Mouse (Mus musculus) liver, embryonic 13.5 days (tissue): ENCODE data around the gene Izumo4. TPM values are rescaled to one million over a fixed set of nuclear protein-coding genes. Genes with fewer than 3 reads are reported as not detected.

Source experiments
- ATAC-seq: fragments of 200-750 bp; cut with Nextera tagmentation; 2 replicates; pipeline ENCODE4 v1.8.0; 2017; ENCODE audit warnings: low read depth, mild to moderate bottlenecking, moderate number of reproducible peaks, moderate library complexity
- DNase-seq: peaks from one replicate; pipeline ENCODE4 v3.0.0; 2022
- H3K27ac ChIP-seq: fragments of 300-500 bp; sonication (generic); 2 replicates; pipeline ENCODE4 v1.5.1; 2015; ENCODE audit warnings: moderate library complexity, mild to moderate bottlenecking, inconsistent platforms
- H3K27me3 ChIP-seq: fragments of 300-500 bp; sonication (generic); 2 replicates; pipeline ENCODE4 v1.6.1; 2015; ENCODE audit warnings: mild to moderate bottlenecking, inconsistent platforms
- H3K36me3 ChIP-seq: fragments of 300-500 bp; sonication (generic); 2 replicates; pipeline ENCODE4 v1.6.1; 2015; ENCODE audit warnings: mild to moderate bottlenecking, inconsistent platforms
- H3K4me1 ChIP-seq: fragments of 300-500 bp; sonication (generic); replicated peaks from 2 replicates; pipeline ENCODE4 v1.6.1; 2015; ENCODE audit warnings: inconsistent platforms
- H3K4me2 ChIP-seq: fragments of 300-500 bp; sonication (generic); 2 replicates; pipeline ENCODE4 v1.6.1; 2015; ENCODE audit warnings: inconsistent platforms, mild to moderate bottlenecking, moderate library complexity
- H3K4me3 ChIP-seq: fragments of 300-500 bp; sonication (generic); replicated peaks from 2 replicates; pipeline ENCODE4 v1.5.1; 2015; ENCODE audit warnings: mild to moderate bottlenecking, inconsistent platforms
- H3K9ac ChIP-seq: fragments of 300-500 bp; sonication (generic); 2 replicates; pipeline ENCODE4 v1.6.1; 2015; ENCODE audit warnings: mild to moderate bottlenecking, inconsistent platforms
- H3K9me3 ChIP-seq: fragments of 300-500 bp; sonication (generic); replicated peaks from 2 replicates; pipeline ENCODE4 v1.6.1; 2016; ENCODE audit warnings: inconsistent platforms
- WGBS: fragments of 180-500 bp; shearing (Covaris S2); methylation state at CpG from one replicate; pipeline ENCODE4 v1.1.7; 2015; ENCODE audit not compliant: insufficient replicate concordance; 5-methylcytosine and 5-hydroxymethylcytosine counted together
- polyA plus RNA-seq: library from polyadenylated mRNA; unstranded; fragments of >200 nt; fragmentation: Nextera tagmentation; extraction: Ambion mirVana; gene quantifications from 2 replicates; pipeline ENCODE4 v1.2.1, GENCODE M21; 2015

Gene Izumo4
- polyA plus RNA-seq, 1 experiment from 2014 or later: 7.5 TPM

GRCm38 (mm10) chr10:80663485-80664196 is 38.3 kb upstream of the Izumo4 start:
- H3K36me3 ChIP-seq: peaks cover 34% of the 10 kb centered on the region
- H3K27ac ChIP-seq: peak overlapping the region; percentile 83
- no peaks in the 10 kb centered on the region for H3K9me3 ChIP-seq
- H3K4me1 ChIP-seq: peaks cover 69% of the 10 kb centered on the region
- peak overlapping the region; percentile 60; the same call in 1 of the 2 replicates for H3K9ac ChIP-seq
- ATAC-seq (peak; percentile 17; the same call in 1 of the 2 replicates), DNase-seq (no peak)
- 7% methylated on average over 5 of the region's 5 CpGs for WGBS
- no peaks in the 10 kb centered on the region for H3K27me3 ChIP-seq
- no peak overlapping the region for H3K4me3 ChIP-seq
- H3K4me2 ChIP-seq: peak overlapping the region; percentile 49; the same call in 1 of the 2 replicates

GRCm38 (mm10) chr10:80664197-80665015 is 37.6 kb upstream of the Izumo4 start:
- H3K27ac ChIP-seq: peak overlapping the region; percentile 83
- H3K9me3 ChIP-seq: no peaks in the 10 kb centered on the region
- no peaks in the 10 kb centered on the region for H3K27me3 ChIP-seq
- WGBS: 16% methylated on average over 16 of the region's 16 CpGs
- H3K9ac ChIP-seq: peak overlapping the region; percentile 60
- peaks cover 67% of the 10 kb centered on the region for H3K4me1 ChIP-seq
- H3K4me3 ChIP-seq: peak overlapping the region; percentile 7; the same call in 1 of the 2 replicates
- ATAC-seq (peak; percentile 40; the same call in 1 of the 2 replicates), DNase-seq (no peak)
- H3K4me2 ChIP-seq: peak overlapping the region; percentile 49
- peaks cover 42% of the 10 kb centered on the region for H3K36me3 ChIP-seq

- peak overlapping the region; percentile 60 for H3K9ac ChIP-seq
- no peaks in the 10 kb centered on the region for H3K27me3 ChIP-seq
- H3K4me3 ChIP-seq: peak overlapping the region; percentile 7
- WGBS: 15% methylated on average over 10 of the region's 10 CpGs
- H3K27ac ChIP-seq: peak overlapping the region; percentile 83
- peaks cover 69% of the 10 kb centered on the region for H3K4me1 ChIP-seq
- ATAC-seq (peak; percentile 29; the same call in 1 of the 2 replicates), DNase-seq (no peak)
- H3K9me3 ChIP-seq: no peaks in the 10 kb centered on the region
- peak overlapping the region; percentile 49 for H3K4me2 ChIP-seq
- peaks cover 47% of the 10 kb centered on the region for H3K36me3 ChIP-seq
Observed at GRCm38 (mm10) chr10:80665016-80665380, 37.0 kb upstream of the Izumo4 start.

DNA sequence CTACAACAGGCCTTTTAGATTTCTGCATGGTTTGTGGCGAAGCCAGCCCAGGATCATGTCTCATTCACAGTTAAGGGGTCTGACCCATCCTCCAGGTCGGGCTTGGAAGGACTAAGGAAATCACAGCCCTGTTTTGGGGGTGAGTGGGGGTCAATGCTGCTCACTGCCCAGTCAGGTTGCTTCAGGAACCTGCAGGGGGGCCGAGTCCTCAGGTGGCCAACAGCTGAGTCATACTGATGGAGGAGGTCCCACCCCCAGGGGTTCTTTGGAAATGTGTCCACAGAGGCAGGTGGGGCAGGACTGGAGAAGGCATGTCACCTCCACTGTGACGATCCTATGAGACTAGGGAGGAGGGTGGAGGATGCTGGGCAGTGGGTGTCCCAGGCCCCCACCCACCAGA is 36.5 kb upstream of the Izumo4 start:
- no peak for DNase-seq
- Histone ChIP-seq H3K4me2 (peak overlapping the region; percentile 49), H3K4me1 (peaks cover 69% of the 10 kb centered on the region), H3K9ac (peak overlapping the region; percentile 60; the same call in 1 of the 2 replicates), H3K4me3 (no peak overlapping the region), H3K9me3 (no peaks in the 10 kb centered on the region), H3K27ac (peak overlapping the region; percentile 83), H3K27me3 (no peaks in the 10 kb centered on the region), H3K36me3 (peaks cover 52% of the 10 kb centered on the region)
- no peak for ATAC-seq
- WGBS: 53% methylated on average over 4 of the region's 4 CpGs

- no peak overlapping the region for H3K4me3 ChIP-seq
- no peaks in the 10 kb centered on the region for H3K27me3 ChIP-seq
- peak overlapping the region; percentile 28; the same call in 1 of the 2 replicates for H3K9ac ChIP-seq
- no peak overlapping the region for H3K4me2 ChIP-seq
- peak overlapping the region; percentile 83; the same call in 1 of the 2 replicates for H3K27ac ChIP-seq
- no peak for DNase-seq
- peaks cover 59% of the 10 kb centered on the region for H3K36me3 ChIP-seq
- ATAC-seq: no peak
- H3K9me3 ChIP-seq: no peaks in the 10 kb centered on the region
- WGBS: 75% methylated on average over 10 of the region's 10 CpGs
- H3K4me1 ChIP-seq: peaks cover 66% of the 10 kb centered on the region
Observed at GRCm38 (mm10) chr10:80665981-80666733, 35.8 kb upstream of the Izumo4 start.

DNA sequence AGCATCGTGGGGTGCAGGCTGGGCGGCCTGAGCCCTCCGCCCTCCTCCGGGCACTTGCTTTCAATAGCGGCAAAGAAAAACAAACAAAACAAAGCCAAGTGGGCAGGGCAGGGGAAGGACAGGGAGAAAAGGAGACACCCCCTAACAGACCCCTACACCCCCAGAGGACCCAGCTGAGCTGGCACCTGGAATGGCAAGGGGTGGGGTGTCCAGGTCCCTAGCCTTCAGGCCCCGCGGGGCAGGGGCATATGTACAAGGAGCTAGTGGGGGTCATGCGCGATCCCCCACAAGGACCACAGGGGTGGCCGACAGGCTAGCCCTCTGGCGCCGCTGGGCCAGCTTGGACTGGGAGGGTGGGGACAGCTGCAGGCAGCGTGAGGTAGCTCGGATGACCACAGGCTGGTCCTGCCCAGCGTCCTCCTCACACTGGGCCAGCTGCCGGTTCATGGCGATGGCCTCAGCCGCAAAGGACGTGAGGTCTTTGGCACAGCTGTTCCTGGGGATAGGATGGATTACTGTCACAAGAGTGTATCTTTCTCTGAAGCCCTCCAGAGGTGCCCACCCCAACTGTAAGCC is 35.1 kb upstream of the Izumo4 start:
- H3K9me3 ChIP-seq: no peaks in the 10 kb centered on the region
- H3K4me2 ChIP-seq: no peak overlapping the region
- H3K36me3 ChIP-seq: peaks cover 67% of the 10 kb centered on the region
- no peak overlapping the region for H3K27ac ChIP-seq
- no peak for ATAC-seq
- no peak overlapping the region for H3K4me3 ChIP-seq
- 81% methylated on average over 19 of the region's 19 CpGs for WGBS
- H3K27me3 ChIP-seq: no peaks in the 10 kb centered on the region
- DNase-seq: no peak
- H3K4me1 ChIP-seq: peaks cover 68% of the 10 kb centered on the region
- H3K9ac ChIP-seq: no peak overlapping the region

DNA sequence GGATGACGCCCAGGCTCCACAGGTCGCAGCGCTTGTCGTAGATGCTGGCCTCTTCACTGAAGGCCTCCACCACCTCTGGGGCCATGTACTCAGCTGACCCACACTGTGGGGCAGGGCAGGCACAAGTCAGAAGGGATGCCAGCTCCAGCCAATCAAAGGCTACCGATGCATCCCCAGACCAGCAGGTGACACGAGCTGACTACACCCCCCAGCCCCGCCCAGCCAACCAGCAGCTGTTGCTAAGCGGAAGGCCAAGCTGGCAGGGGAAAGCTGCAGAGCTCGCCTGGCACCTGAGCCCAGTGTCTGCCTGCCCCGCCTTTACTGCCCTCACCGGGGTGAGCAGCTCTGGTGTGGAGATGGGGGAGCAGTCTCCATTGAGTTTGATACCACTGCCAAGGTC is 33.4 kb upstream of the Izumo4 start:
- ATAC-seq: no peak
- WGBS: 81% methylated on average over 11 of the region's 11 CpGs
- H3K27ac ChIP-seq: no peak overlapping the region

GRCm38 (mm10) chr10:80669018-80669417 is 33.0 kb upstream of the Izumo4 start:
- Histone ChIP-seq H3K27ac (no peak overlapping the region), H3K36me3 (peaks cover 88% of the 10 kb centered on the region), H3K27me3 (no peaks in the 10 kb centered on the region), H3K4me3 (no peak overlapping the region), H3K4me1 (peaks cover 71% of the 10 kb centered on the region), H3K4me2 (no peak overlapping the region), H3K9me3 (no peaks in the 10 kb centered on the region), H3K9ac (no peak overlapping the region)
- 88% methylated on average over 12 of the region's 12 CpGs for WGBS
- no peak for DNase-seq
- no peak for ATAC-seq

More for the DNA sequence above, 33.4 kb upstream of the Izumo4 start:
- no peak for DNase-seq
- no peak overlapping the region for H3K4me3 ChIP-seq
- no peaks in the 10 kb centered on the region for H3K27me3 ChIP-seq
- H3K9ac ChIP-seq: no peak overlapping the region
- peaks cover 71% of the 10 kb centered on the region for H3K4me1 ChIP-seq
- no peak overlapping the region for H3K4me2 ChIP-seq
- peaks cover 84% of the 10 kb centered on the region for H3K36me3 ChIP-seq
- no peaks in the 10 kb centered on the region for H3K9me3 ChIP-seq

DNA sequence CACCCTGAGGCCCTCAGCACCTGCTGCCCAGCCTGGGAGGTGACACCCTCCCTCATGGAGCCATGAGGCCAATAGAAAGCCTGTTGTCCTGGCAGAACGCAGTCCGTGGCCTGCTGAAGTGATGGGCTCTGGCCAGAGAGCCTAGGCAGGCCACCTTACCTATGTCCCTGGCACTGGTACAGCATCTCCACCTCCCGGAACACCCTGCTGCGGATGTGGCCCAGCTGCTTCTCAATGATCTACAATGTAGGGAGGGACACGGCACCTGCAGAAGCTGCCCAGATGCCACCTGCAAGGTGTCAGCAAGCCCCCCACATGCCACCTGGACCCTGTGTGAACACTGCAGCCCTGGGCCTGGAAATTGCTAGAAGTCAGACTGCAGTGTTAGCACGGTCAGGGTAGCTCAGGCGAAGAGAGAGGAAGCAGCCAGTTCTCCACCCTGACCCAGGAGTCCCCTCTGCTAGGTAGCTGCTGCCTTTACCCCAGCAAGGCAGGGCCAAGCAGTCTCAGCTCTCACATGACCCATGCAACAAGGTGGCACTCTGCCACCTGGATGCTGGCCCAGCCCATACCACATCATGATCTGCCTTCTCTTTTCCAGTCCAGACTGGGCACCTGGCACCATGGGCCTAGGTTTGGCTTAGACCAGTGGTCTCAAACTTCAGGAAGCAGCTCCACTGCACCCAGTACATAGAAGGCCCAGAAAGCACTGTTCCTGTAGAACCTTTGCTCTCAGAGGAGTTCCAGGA is 32.1 kb upstream of the Izumo4 start:
- Histone ChIP-seq H3K4me1 (peaks cover 71% of the 10 kb centered on the region), H3K4me3 (no peak overlapping the region), H3K27ac (peak overlapping the region; percentile 11; the same call in 1 of the 2 replicates), H3K9me3 (no peaks in the 10 kb centered on the region), H3K27me3 (no peaks in the 10 kb centered on the region), H3K4me2 (no peak overlapping the region), H3K9ac (no peak overlapping the region), H3K36me3 (peaks cover 92% of the 10 kb centered on the region)
- DNase-seq (no peak), ATAC-seq (no peak)
- 93% methylated on average over 7 of the region's 7 CpGs for WGBS

DNA sequence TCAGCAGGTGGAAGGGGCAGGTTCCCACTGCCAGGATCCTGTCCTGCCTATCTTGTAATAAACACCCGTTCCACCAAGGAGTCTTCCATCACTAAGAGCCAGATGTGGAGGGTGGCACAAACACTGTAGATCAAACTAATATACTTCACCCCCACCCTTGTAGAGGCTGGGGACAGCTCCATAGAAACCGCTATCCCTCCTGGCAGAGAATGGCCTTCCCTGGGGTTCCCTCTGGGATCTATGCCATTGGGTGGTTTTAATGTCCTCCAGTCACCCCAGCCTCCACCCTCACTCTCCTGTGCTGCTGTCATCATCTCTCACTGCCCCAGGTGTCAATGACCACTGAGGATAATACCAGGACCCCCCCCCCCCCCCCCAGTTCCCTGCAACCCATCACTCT is 31.5 kb upstream of the Izumo4 start:
- Histone ChIP-seq H3K9me3 (no peaks in the 10 kb centered on the region), H3K27ac (peak overlapping the region; percentile 11; the same call in 1 of the 2 replicates), H3K9ac (no peak overlapping the region), H3K36me3 (peaks cover 89% of the 10 kb centered on the region), H3K4me2 (no peak overlapping the region), H3K4me1 (peaks cover 71% of the 10 kb centered on the region), H3K4me3 (no peak overlapping the region), H3K27me3 (no peaks in the 10 kb centered on the region)
- ATAC-seq (no peak), DNase-seq (no peak)
- 85% methylated on average over 2 of the region's 2 CpGs for WGBS
